Mouse (Mus musculus) megakaryocyte, embryonic 14.5 days (primary cell): ENCODE data around the gene Lamb3. TPM values are rescaled to one million over a fixed set of nuclear protein-coding genes. Genes with fewer than 3 reads are reported as not detected.
"Not testable (repeated sequence)": the region's sequence is repeated elsewhere in the genome, so short reads cannot be mapped to it uniquely, and the experiment has no call there.

Source experiments
- H3K27me3 ChIP-seq: replicated peaks from 2 replicates; pipeline ENCODE3; 2012; ENCODE audit warnings: inconsistent platforms
- H3K36me3 ChIP-seq: replicated peaks from 2 replicates; pipeline ENCODE3; 2012; ENCODE audit warnings: low read length, inconsistent platforms, mixed read lengths
- H3K4me1 ChIP-seq: 2 replicates; pipeline ENCODE4 v1.6.1; 2012; ENCODE audit warnings: inconsistent platforms
- H3K4me3 ChIP-seq: replicated peaks from 2 replicates; pipeline ENCODE3; 2012; ENCODE audit warnings: moderate library complexity, mild to moderate bottlenecking, inconsistent platforms
- H3K9me3 ChIP-seq: 2 replicates; pipeline ENCODE4 v1.6.1; 2012; ENCODE audit warnings: inconsistent platforms
- FLI1 ChIP-seq: IDR thresholded peaks from 2 replicates; pipeline ENCODE4 v1.6.1; 2012; ENCODE audit warnings: low read length, inconsistent platforms, mixed read lengths
- GATA1 ChIP-seq: IDR thresholded peaks from 3 replicates; pipeline ENCODE4 v1.6.1; 2012; ENCODE audit warnings: mixed read lengths, low read length, inconsistent platforms, borderline replicate concordance
- polyA plus RNA-seq: library from polyadenylated mRNA; stranded (reverse); fragments of >175 nt; gene quantifications from 2 replicates; pipeline ENCODE4 v1.2.3, GENCODE M21; 2012; ENCODE audit warnings: low replicate concordance; ENCODE audit not compliant: insufficient read depth

Gene Lamb3
- polyA plus RNA-seq, 1 experiment = 0.31 TPM

DNA sequence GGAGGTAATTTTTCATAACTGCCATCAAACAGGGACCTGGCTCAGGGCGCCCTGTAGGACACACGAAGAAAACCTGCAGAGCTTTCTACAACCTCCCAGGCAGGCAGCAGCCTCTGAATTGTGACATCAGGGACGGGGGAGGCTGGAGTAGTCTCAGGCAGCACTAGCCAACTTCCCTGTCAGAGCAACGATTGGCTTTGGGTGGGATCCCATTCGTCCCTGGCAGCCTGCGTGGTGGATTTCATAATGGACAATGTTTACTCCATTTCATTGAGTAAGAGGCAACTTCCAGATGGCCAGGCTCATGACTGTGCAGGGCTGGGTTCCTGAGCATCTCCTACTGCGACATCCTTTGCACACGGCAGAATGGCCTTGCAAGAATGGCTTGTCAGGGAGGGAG is 34.7 kb downstream of the Lamb3 start:
- TF ChIP-seq GATA1 = no peak
- no peak for TF ChIP-seq FLI1
- Histone ChIP-seq H3K27me3 (peaks cover 4% of the 10 kb centered on the region), H3K4me1 (no peaks in the 10 kb centered on the region), H3K36me3 (no peaks in the 10 kb centered on the region), H3K4me3 (no peak overlapping the region), H3K9me3 (no peaks in the 10 kb centered on the region)

DNA sequence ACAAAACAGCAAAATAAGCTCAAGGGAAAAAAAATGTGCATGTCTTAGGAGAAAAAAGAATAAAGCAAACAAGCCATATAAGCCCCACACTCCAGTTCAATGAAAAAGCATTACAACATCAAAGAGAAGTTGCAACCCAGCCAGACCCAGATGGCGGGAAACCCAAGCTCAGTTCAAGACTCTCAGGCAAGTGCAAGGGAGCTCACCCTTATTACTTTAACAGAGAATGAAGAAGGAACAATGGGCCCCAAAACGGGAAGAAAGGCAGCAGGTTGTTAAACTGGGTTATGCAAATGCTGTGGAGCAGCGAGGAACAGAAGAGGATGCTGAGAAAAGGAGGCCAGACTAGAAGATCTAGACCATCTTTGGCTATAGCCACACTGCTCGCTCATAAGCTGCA is 35.4 kb downstream of the Lamb3 start:
- H3K9me3 ChIP-seq = no peaks in the 10 kb centered on the region
- TF ChIP-seq GATA1 = no peak
- TF ChIP-seq FLI1 = no peak
- H3K27me3 ChIP-seq = peaks cover 4% of the 10 kb centered on the region
- H3K4me1 ChIP-seq = no peaks in the 10 kb centered on the region
- no peaks in the 10 kb centered on the region for H3K36me3 ChIP-seq
- H3K4me3 ChIP-seq = no peak overlapping the region

DNA sequence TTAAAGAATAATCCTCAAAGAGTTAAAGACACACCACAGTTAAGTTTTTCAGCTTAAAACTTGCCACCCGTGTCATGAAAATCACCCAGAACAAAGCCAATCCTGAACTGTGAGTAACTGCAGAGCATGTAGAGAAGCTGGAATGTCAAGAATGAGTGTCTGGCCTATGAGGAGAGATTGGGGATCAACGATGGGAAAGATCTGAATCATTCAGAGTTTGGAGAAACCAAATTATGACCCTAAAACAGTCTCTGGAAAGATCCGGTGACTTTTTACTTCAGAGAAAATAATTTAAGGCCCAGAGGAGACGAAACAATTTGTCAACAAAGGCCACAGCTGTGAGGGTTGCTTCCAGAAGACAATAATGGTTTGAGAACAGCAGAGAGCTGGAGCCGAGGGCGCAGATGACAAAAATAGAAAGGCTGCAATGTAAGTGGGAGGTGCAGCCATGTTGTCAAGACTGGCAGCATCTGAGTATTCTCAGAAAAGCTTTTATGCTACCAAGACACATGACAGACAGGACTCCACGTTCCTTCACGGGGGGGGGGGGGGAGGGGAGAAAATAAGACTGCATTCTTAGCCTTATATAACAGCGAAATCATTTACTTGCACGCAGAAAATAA is 36.2 kb downstream of the Lamb3 start:
- Histone ChIP-seq H3K27me3 (peaks cover 4% of the 10 kb centered on the region), H3K9me3 (no peaks in the 10 kb centered on the region)
- TF ChIP-seq GATA1 = no peak
- TF ChIP-seq FLI1 = no peak

DNA sequence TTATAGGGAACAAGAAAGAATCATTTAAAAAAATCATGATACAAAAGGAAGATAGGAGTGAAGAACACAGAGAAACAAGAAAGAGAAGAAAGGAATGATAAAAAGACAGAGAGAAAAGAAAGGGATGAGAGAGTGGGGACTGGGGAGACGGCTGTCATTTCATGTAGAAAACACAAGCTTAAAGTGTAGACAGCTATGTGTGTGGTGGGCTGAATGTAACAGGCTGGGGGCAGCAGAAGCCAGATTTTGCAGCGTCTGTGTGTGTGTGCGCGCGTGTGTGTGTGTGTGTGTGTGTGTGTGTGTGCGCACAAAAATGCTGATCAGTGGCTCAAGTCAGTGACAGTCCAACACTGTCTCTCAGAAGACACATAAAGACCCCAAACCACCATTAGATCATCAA is 36.7 kb downstream of the Lamb3 start:
- TF ChIP-seq FLI1 (no peak), GATA1 (no peak)
- H3K4me1 ChIP-seq = no peaks in the 10 kb centered on the region

More for the DNA sequence above, 36.2 kb downstream of the Lamb3 start:
- Histone ChIP-seq H3K36me3 (no peaks in the 10 kb centered on the region), H3K4me1 (no peaks in the 10 kb centered on the region), H3K4me3 (no peak overlapping the region)

DNA sequence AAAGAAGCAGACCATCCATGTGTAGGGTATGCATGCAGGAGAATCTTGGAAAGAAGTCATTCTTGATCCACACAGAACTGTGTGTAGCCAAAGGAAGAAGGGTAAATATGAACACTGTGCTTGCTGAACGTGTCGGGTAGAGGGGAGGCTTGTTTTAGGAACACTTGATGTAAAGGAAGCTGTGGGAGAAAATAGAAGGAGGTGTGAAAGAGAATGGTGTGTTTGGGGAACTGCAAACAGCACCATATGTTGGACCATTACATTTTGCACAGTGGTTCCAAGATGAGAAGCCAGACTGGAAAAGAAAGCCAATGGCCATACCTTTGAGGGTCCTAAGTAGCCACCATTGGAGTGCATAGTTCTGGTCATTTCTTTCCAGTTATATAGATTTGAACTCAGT is 42.5 kb downstream of the Lamb3 start:
- Histone ChIP-seq H3K9me3 (peaks cover 6% of the 10 kb centered on the region), H3K36me3 (no peaks in the 10 kb centered on the region), H3K27me3 (no peaks in the 10 kb centered on the region), H3K4me3 (no peak overlapping the region), H3K4me1 (no peaks in the 10 kb centered on the region)
- no peak for TF ChIP-seq FLI1
- TF ChIP-seq GATA1 = no peak

More for the DNA sequence above, 36.7 kb downstream of the Lamb3 start:
- Histone ChIP-seq H3K9me3 (no peaks in the 10 kb centered on the region), H3K36me3 (no peaks in the 10 kb centered on the region), H3K27me3 (peaks cover 4% of the 10 kb centered on the region), H3K4me3 (no peak overlapping the region)

DNA sequence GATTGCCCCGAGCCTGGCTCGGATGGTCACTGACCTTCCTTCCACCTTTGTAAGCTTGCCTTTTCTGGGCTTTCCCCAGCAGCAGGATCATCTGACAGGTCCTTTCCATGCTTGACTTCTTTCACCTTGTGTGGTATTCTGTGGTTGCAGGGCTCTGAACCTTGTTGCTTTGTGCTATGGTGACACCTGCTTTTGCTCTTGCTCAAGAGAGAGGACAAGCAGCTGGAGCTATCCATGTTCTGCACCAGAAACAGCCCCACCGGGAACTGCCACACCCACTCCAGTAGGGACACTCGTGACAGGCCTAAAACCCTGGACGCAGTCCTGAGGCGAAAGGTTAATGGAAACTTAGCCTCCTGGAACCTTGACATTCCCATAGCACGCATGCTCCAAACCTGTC is 43.9 kb downstream of the Lamb3 start:
- no peaks in the 10 kb centered on the region for H3K36me3 ChIP-seq
- TF ChIP-seq FLI1 (no peak), GATA1 (no peak)
- peaks cover 6% of the 10 kb centered on the region for H3K9me3 ChIP-seq
- no peaks in the 10 kb centered on the region for H3K27me3 ChIP-seq
- no peaks in the 10 kb centered on the region for H3K4me1 ChIP-seq
- no peak overlapping the region for H3K4me3 ChIP-seq

DNA sequence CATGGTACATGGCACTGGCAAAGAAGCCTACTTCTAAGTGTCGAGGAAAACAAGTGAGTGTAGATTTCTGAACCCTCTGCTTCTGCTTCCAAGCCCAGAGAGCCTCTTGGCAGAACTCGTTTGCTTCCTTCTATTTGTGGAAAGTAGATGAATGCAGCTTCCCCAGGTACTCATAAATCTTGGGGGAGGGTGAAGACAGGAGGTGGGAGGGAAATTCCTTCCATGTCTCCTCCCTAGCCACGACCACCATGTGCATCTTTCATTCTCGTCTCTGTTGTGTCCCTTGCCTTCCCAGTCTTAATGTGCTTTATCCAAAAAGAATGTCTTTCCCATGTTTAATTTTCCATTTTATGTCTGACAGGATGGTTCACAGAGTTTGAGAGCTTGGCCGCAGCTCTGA is 45.1 kb downstream of the Lamb3 start:
- Histone ChIP-seq H3K9me3 (peaks cover 6% of the 10 kb centered on the region), H3K36me3 (no peaks in the 10 kb centered on the region), H3K4me3 (no peak overlapping the region), H3K4me1 (no peaks in the 10 kb centered on the region), H3K27me3 (peaks cover 1% of the 10 kb centered on the region)
- TF ChIP-seq FLI1 (no peak), GATA1 (no peak)

DNA sequence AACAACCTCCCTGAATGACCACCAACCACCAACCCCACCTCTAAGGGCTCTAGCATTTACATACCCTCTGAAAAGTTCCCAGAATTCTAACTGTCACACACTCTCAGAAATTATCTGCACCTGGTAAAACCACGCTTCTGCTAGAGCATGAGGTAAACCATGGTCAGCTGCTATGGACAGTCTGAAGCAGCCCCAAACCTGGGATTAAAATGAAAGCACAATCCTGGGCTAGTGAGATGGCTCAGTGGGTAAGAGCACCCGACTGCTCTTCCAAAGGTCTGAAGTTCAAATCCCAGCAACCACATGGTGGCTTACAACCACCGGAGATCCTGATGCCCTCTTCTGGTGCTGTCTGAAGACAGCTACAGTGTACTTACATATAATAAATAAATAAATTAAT is 46.4 kb downstream of the Lamb3 start:
- H3K9me3 ChIP-seq, H3K4me1 ChIP-seq, H3K4me3 ChIP-seq, H3K27me3 ChIP-seq, H3K36me3 ChIP-seq: not testable (repeated sequence)

DNA sequence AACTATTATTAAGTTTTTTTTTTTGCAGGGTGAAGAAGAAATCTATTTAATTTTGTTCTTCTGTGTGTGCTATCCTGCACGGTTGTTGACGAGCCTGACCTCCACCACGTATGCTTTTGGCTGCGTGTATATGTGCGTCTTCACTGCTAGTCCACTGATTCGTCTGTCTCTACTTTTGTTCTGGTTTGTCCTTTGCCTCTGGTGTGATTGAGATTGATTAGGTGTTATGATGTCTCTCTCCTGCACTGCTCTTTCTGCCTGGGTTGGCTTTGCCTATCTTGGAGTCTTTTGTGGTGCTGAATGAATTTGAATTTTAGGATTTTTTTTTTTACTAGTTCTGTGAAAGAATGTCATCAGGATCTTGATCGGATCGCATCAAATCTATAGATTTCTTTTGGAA is 47.5 kb downstream of the Lamb3 start:
- H3K36me3 ChIP-seq = no peaks in the 10 kb centered on the region
- peaks cover 3% of the 10 kb centered on the region for H3K27me3 ChIP-seq
- H3K4me1 ChIP-seq = no peaks in the 10 kb centered on the region
- H3K4me3 ChIP-seq = no peak overlapping the region
- TF ChIP-seq FLI1 = no peak
- TF ChIP-seq GATA1 = no peak
- H3K9me3 ChIP-seq = peaks cover 1% of the 10 kb centered on the region; the same call in 1 of the 2 replicates

DNA sequence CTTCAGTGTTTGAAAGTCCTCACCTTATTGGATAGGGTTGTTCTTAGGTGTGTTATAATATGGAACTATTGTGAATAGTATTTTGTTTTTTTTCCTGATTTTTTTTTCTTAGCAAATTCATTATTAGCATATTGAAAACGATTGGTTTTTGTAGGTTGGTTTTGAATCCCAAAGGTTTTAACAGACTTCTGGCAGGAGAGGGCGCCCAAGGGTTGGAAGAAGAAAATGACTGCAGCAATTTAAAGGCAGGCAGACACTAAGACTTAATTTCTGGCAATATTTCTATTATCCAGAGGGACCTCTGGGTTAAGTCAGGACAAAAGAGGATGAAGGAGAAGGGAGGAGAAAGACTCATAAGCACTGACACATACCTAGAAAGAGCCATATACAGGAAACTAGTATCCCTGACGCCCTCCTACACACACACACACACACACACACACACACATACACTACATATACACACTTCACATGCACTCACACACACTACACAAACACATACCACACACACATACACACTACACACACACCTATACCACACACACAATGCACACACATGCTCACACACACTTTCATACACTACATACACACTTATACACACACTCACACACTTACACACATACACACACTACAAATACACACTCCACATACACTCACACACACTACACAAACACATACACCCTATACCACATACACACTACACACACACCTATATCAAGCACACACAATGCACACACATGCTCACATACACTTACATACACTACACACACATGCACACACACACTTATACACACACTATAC is 48.2 kb downstream of the Lamb3 start:
- no peaks in the 10 kb centered on the region for H3K4me1 ChIP-seq
- TF ChIP-seq FLI1 = no peak
- no peak for TF ChIP-seq GATA1
- no peaks in the 10 kb centered on the region for H3K9me3 ChIP-seq
- H3K36me3 ChIP-seq = no peaks in the 10 kb centered on the region
- H3K27me3 ChIP-seq = peaks cover 3% of the 10 kb centered on the region
- no peak overlapping the region for H3K4me3 ChIP-seq

DNA sequence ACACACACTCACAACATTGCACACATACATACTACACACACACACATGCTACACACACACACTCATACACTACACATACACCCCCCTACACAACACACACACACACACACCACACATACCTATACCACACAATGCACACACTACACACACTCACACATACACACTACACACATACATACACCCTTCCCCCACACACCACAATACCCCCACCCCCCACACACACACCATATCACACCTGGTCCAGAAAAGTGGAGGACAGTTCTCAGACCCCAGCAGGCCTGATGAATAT is 48.7 kb downstream of the Lamb3 start:
- Histone ChIP-seq H3K27me3 (peaks cover 3% of the 10 kb centered on the region), H3K4me3 (no peak overlapping the region), H3K36me3 (no peaks in the 10 kb centered on the region), H3K4me1 (no peaks in the 10 kb centered on the region), H3K9me3 (no peaks in the 10 kb centered on the region)
- TF ChIP-seq FLI1 (no peak), GATA1 (no peak)
